Mouse (Mus musculus) heart, adult 8-10 months (tissue): ENCODE data around the gene Pdpk1. TPM values are rescaled to one million over a fixed set of nuclear protein-coding genes. Genes with fewer than 3 reads are reported as not detected.
"Not testable (repeated sequence)": the region's sequence is repeated elsewhere in the genome, so short reads cannot be mapped to it uniquely, and the experiment has no call there.

Source experiments
- DNase-seq: peaks from one replicate; pipeline ENCODE4 v3.0.0; 2022; ENCODE audit warnings: low spot score
- total RNA-seq, 4 experiments: library from RNA; stranded (reverse); gene quantifications; 2 replicates each; pipeline ENCODE4 v1.2.4; 2022

The Pdpk1 gene
- total RNA-seq, 4 experiments from 2014 or later, result 38.3 to 46.0 (median 45.0) TPM

- peak; percentile 96 for DNase-seq
Observed at GRCm38 (mm10) chr17:24163176-24163962, 12.6 kb upstream of the Pdpk1 start, which contains the start of gene Amdhd2. Gene Amdhd2 (minus strand): TSS chr17:24163766.

- DNase-seq, result no peak
Observed at GRCm38 (mm10) chr17:24162584-24163175, 12.0 kb upstream of the Pdpk1 start.

- DNase-seq, result no peak
Observed at GRCm38 (mm10) chr17:24161466-24161865, 10.7 kb upstream of the Pdpk1 start.

GRCm38 (mm10) chr17:24157526-24157925, 6.8 kb upstream of the Pdpk1 start:
- DNase-seq, result no peak

GRCm38 (mm10) chr17:24157121-24157520, 6.4 kb upstream of the Pdpk1 start:
- DNase-seq, result no peak

- no peak for DNase-seq
Observed at GRCm38 (mm10) chr17:24156394-24156793, 5.7 kb upstream of the Pdpk1 start.

GRCm38 (mm10) chr17:24155742-24156141, 5.0 kb upstream of the Pdpk1 start:
- no peak for DNase-seq

GRCm38 (mm10) chr17:24154463-24154862, 3.7 kb upstream of the Pdpk1 start:
- no peak for DNase-seq

GRCm38 (mm10) chr17:24151890-24152563, 1.3 kb upstream of the Pdpk1 start:
- peak; percentile 62 for DNase-seq

- no peak for DNase-seq
Observed at GRCm38 (mm10) chr17:24151382-24151781, 658 bp upstream of the Pdpk1 start.

- no peak for DNase-seq
Observed at GRCm38 (mm10) chr17:24149421-24149820, 1.3 kb downstream of the Pdpk1 start.

- no peak for DNase-seq
Observed at GRCm38 (mm10) chr17:24142897-24143296, 7.8 kb downstream of the Pdpk1 start.

GRCm38 (mm10) chr17:24141425-24141920, 9.3 kb downstream of the Pdpk1 start:
- DNase-seq, result peak; percentile 96

GRCm38 (mm10) chr17:24140845-24141424, 9.8 kb downstream of the Pdpk1 start:
- no peak for DNase-seq

GRCm38 (mm10) chr17:24139968-24140367, 10.8 kb downstream of the Pdpk1 start:
- no peak for DNase-seq

GRCm38 (mm10) chr17:24139256-24139655, 11.5 kb downstream of the Pdpk1 start:
- no peak for DNase-seq

GRCm38 (mm10) chr17:24137226-24137880, 13.4 kb downstream of the Pdpk1 start:
- DNase-seq, result no peak

- DNase-seq, result no peak
Observed at GRCm38 (mm10) chr17:24134062-24134461, 16.7 kb downstream of the Pdpk1 start.

GRCm38 (mm10) chr17:24132919-24133318, 17.8 kb downstream of the Pdpk1 start:
- not testable (repeated sequence) for DNase-seq

- no peak for DNase-seq
Observed at GRCm38 (mm10) chr17:24131570-24131969, 19.2 kb downstream of the Pdpk1 start.

GRCm38 (mm10) chr17:24129246-24129645, 21.5 kb downstream of the Pdpk1 start:
- DNase-seq, result not testable (repeated sequence)
